Mouse (Mus musculus) forebrain, embryonic 13.5 days (tissue): ENCODE measurements around the gene Abcg8. TPM values are rescaled to one million over a fixed set of nuclear protein-coding genes. Genes with fewer than 3 reads are reported as not detected.

Experiments used
- ATAC-seq: fragments of 200-750 bp; cut with Nextera tagmentation; 2 replicates; pipeline ENCODE4 v1.8.0; 2017
- H3K27ac ChIP-seq: fragments of 300-500 bp; sonication (generic); 2 replicates; pipeline ENCODE4 v1.5.1; 2015; ENCODE audit warnings: inconsistent platforms, mild to moderate bottlenecking, moderate library complexity
- H3K27me3 ChIP-seq: fragments of 300-500 bp; sonication (generic); 2 replicates; pipeline ENCODE4 v1.6.1; 2015; ENCODE audit warnings: mild to moderate bottlenecking, inconsistent platforms
- H3K36me3 ChIP-seq: fragments of 300-500 bp; sonication (generic); 2 replicates; pipeline ENCODE4 v1.6.1; 2015; ENCODE audit warnings: mild to moderate bottlenecking, inconsistent platforms; ENCODE audit not compliant: poor library complexity, severe bottlenecking
- H3K4me1 ChIP-seq: fragments of 300-500 bp; sonication (generic); 2 replicates; pipeline ENCODE4 v1.6.1; 2015; ENCODE audit warnings: inconsistent platforms
- H3K4me2 ChIP-seq: fragments of 300-500 bp; sonication (generic); 2 replicates; pipeline ENCODE4 v1.6.1; 2015; ENCODE audit warnings: inconsistent platforms, mild to moderate bottlenecking, moderate library complexity
- H3K4me3 ChIP-seq: fragments of 300-500 bp; sonication (generic); 2 replicates; pipeline ENCODE4 v1.5.1; 2015; ENCODE audit warnings: mild to moderate bottlenecking, inconsistent platforms
- H3K9ac ChIP-seq: fragments of 300-500 bp; sonication (generic); 2 replicates; pipeline ENCODE4 v1.6.1; 2015; ENCODE audit warnings: mild to moderate bottlenecking, inconsistent platforms
- H3K9me3 ChIP-seq: fragments of 300-500 bp; sonication (generic); replicated peaks from 2 replicates; pipeline ENCODE4 v1.6.1; 2016; ENCODE audit warnings: inconsistent platforms
- WGBS: fragments of 180-500 bp; shearing (Covaris S2); methylation state at CpG from one replicate; pipeline ENCODE4 v1.1.7; 2015; 5-methylcytosine and 5-hydroxymethylcytosine counted together
- polyA plus RNA-seq: library from polyadenylated mRNA; unstranded; fragments of >200 nt; fragmentation: Nextera tagmentation; extraction: Ambion mirVana; gene quantifications from 2 replicates; pipeline ENCODE4 v1.2.1, GENCODE M21; 2015

Abcg8 gene
- polyA plus RNA-seq, 1 experiment from 2014 or later: 0.09 TPM

- Histone ChIP-seq H3K36me3 (peaks cover 5% of the 10 kb centered on the region; the same call in 1 of the 2 replicates), H3K4me2 (peak overlapping the region; percentile 11; the same call in 1 of the 2 replicates), H3K4me3 (no peak overlapping the region), H3K27ac (peak overlapping the region; percentile 31), H3K27me3 (no peaks in the 10 kb centered on the region), H3K4me1 (peaks cover 70% of the 10 kb centered on the region), H3K9ac (no peak overlapping the region), H3K9me3 (no peaks in the 10 kb centered on the region)
- 34% methylated on average over 6 of the region's 6 CpGs for WGBS
- 0 out of 2 replicates have a peak, but pooled peaks have one; percentile 46 for ATAC-seq
These were observed 71.1 kb downstream of the Abcg8 start for GRCm38 (mm10) chr17:84747212-84747611.

- peak overlapping the region; percentile 44; the same call in 1 of the 2 replicates for H3K27ac ChIP-seq
These were observed 72.1 kb downstream of the Abcg8 start for GRCm38 (mm10) chr17:84748152-84748682.

DNA sequence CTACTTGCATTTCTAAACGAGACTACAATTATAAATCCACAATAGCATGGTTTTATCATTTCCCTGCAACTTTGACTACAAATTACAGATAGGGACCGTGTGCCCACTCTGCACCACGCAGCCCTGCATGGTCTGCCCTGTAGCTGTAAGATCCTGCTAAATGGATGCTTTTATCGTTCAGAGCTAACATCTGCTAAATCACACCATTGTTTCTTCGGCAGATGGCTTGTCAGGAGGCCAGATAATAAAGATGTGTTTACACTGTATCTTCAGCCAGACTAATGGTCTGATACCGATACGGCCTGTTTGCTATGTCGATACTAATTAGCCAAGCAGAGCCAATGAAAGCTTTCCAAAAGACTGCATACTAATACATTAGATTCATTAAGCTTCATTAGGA is 73.2 kb downstream of the Abcg8 start:
- Histone ChIP-seq H3K27ac (peak overlapping the region; percentile 44), H3K27me3 (no peaks in the 10 kb centered on the region), H3K9me3 (no peaks in the 10 kb centered on the region), H3K9ac (no peak overlapping the region), H3K4me2 (peak overlapping the region; percentile 9; the same call in 1 of the 2 replicates), H3K36me3 (peaks cover 12% of the 10 kb centered on the region; the same call in 1 of the 2 replicates), H3K4me1 (peaks cover 67% of the 10 kb centered on the region), H3K4me3 (no peak overlapping the region)
- ATAC-seq: peak; percentile 83
- 19% methylated on average over 8 of the region's 8 CpGs for WGBS

More at GRCm38 (mm10) chr17:84748152-84748682, 72.1 kb downstream of the Abcg8 start:
- no peaks in the 10 kb centered on the region for H3K27me3 ChIP-seq
- no peak overlapping the region for H3K4me2 ChIP-seq
- ATAC-seq: no peak
- H3K4me1 ChIP-seq: peaks cover 69% of the 10 kb centered on the region
- no peak overlapping the region for H3K9ac ChIP-seq
- H3K9me3 ChIP-seq: no peaks in the 10 kb centered on the region
- H3K36me3 ChIP-seq: peaks cover 10% of the 10 kb centered on the region; the same call in 1 of the 2 replicates
- 83% methylated on average over 9 of the region's 9 CpGs for WGBS
- H3K4me3 ChIP-seq: no peak overlapping the region

Other genes starting within 250 kb of the Abcg8 start
- 6.4 and 6.9 TPM in 2 replicates for gene Thada, start 210.1 kb upstream of the Abcg8 start, polyA plus RNA-seq
- gene Plekhh2, start 164.4 kb upstream of the Abcg8 start, polyA plus RNA-seq: 0.89 and 1.7 TPM in 2 replicates
- gene Dync2li1, start 49.8 kb upstream of the Abcg8 start, polyA plus RNA-seq: 30.6 and 35.9 TPM in 2 replicates
- gene Abcg5, start 6.7 kb downstream of the Abcg8 start, polyA plus RNA-seq: 4.1 and 4.3 TPM in 2 replicates
- gene Lrpprc, start 114.5 kb downstream of the Abcg8 start, polyA plus RNA-seq: 36.5 and 44.6 TPM in 2 replicates